Mouse (Mus musculus): ENCODE results near the gene H2-Ab1. TPM values are rescaled to one million over a fixed set of nuclear protein-coding genes. Genes with fewer than 3 reads are reported as not detected.

Gene H2-Ab1
- total RNA-seq, 1 experiment = 1.9 TPM

GRCm38 (mm10) chr17:34210599-34210998, 46.9 kb upstream of the H2-Ab1 start:
- Histone ChIP-seq H3K36me3 (ENCODE audit: control insufficient read depth, insufficient read depth, low read length, poor library complexity, severe bottlenecking) (no peaks in the 10 kb centered on the region), H3K4me1 (ENCODE audit: control insufficient read depth in 2 of 2, insufficient read depth in 2 of 2, low read length in 2 of 2, poor library complexity in 1 of 2) (peaks cover 0 to 7% of the 10 kb centered on the region in 2 experiments; a peak in 1 of 4 replicates), H3K27ac (ENCODE audit: insufficient read depth, low read depth, low read length, poor library complexity, severe bottlenecking) (no peak overlapping the region), H3K4me3 (ENCODE audit: insufficient read depth in 1 of 2, low read depth in 1 of 2, low read length in 2 of 2, poor library complexity in 1 of 2, severe bottlenecking in 1 of 2) (no peak overlapping the region), H3K9ac (ENCODE audit: insufficient read depth, low read depth, low read length, poor library complexity, severe bottlenecking) (no peak overlapping the region), H3K9me3 (ENCODE audit: control insufficient read depth, insufficient read depth, low read depth, low read length) (no peaks in the 10 kb centered on the region)
- DNase-seq (ENCODE audit: low read depth, low spot score) = no peak
- TF ChIP-seq CHD2 (IDR thresholded peaks at IDR 0.05; ENCODE audit: low read depth, low read length) = no peak
- no peak for TF ChIP-seq HCFC1 (IDR thresholded peaks at IDR 0.05; ENCODE audit: borderline replicate concordance, insufficient read depth, low read length)
- in situ Hi-C loops (cut with MboI; ENCODE audit: low sequenced_read_pairs in 2 of 2, unreplicated experiment in 2 of 2) = no loop called here

- in situ Hi-C loops (cut with MboI; ENCODE audit: low sequenced_read_pairs in 2 of 2, unreplicated experiment in 2 of 2) = no loop called here
- no peak for DNase-seq (ENCODE audit: low read depth, low spot score)
- no peaks in the 10 kb centered on the region; the same call in 1 of the 2 replicates for H3K36me3 ChIP-seq (ENCODE audit: control insufficient read depth, insufficient read depth, low read length, poor library complexity, severe bottlenecking)
- peak overlapping the region in 1 of 2 experiments; percentile 13; a peak in 1 of 4 replicates for H3K4me3 ChIP-seq (ENCODE audit: insufficient read depth in 1 of 2, low read depth in 1 of 2, low read length in 2 of 2, poor library complexity in 1 of 2, severe bottlenecking in 1 of 2)
- no peak for TF ChIP-seq HCFC1 (IDR thresholded peaks at IDR 0.05; ENCODE audit: borderline replicate concordance, insufficient read depth, low read length)
- TF ChIP-seq ZC3H11A (IDR thresholded peaks at IDR 0.05; ENCODE audit: borderline replicate concordance, low read depth, low read length) = no peak
- TF ChIP-seq ZNF384 (IDR thresholded peaks at IDR 0.05; ENCODE audit: low read depth, low read length) = no peak
- no peak for TF ChIP-seq CHD2 (IDR thresholded peaks at IDR 0.05; ENCODE audit: low read depth, low read length)
- 0 out of 2 replicates have a peak, but pooled peaks cover 2% of the 10 kb centered on the region for H3K9me3 ChIP-seq (ENCODE audit: control insufficient read depth, insufficient read depth, low read depth, low read length)
- H3K9ac ChIP-seq (ENCODE audit: insufficient read depth, low read depth, low read length, poor library complexity, severe bottlenecking) = no peak overlapping the region
- peaks cover 0 to 5% of the 10 kb centered on the region in 2 experiments; a peak in 1 of 4 replicates for H3K4me1 ChIP-seq (ENCODE audit: control insufficient read depth in 2 of 2, insufficient read depth in 2 of 2, low read length in 2 of 2, poor library complexity in 1 of 2)
- no peak overlapping the region for H3K27ac ChIP-seq (ENCODE audit: insufficient read depth, low read depth, low read length, poor library complexity, severe bottlenecking)
Measured at GRCm38 (mm10) chr17:34211746-34212365, 45.6 kb upstream of the H2-Ab1 start.

GRCm38 (mm10) chr17:34213936-34214335, 43.6 kb upstream of the H2-Ab1 start:
- Histone ChIP-seq H3K9ac (ENCODE audit: insufficient read depth, low read depth, low read length, poor library complexity, severe bottlenecking) (no peak overlapping the region), H3K4me3 (ENCODE audit: insufficient read depth in 1 of 2, low read depth in 1 of 2, low read length in 2 of 2, poor library complexity in 1 of 2, severe bottlenecking in 1 of 2) (no peak overlapping the region), H3K27ac (ENCODE audit: insufficient read depth, low read depth, low read length, poor library complexity, severe bottlenecking) (no peak overlapping the region), H3K9me3 (ENCODE audit: control insufficient read depth, insufficient read depth, low read depth, low read length) (peaks cover 4% of the 10 kb centered on the region; the same call in 1 of the 2 replicates), H3K4me1 (ENCODE audit: control insufficient read depth in 2 of 2, insufficient read depth in 2 of 2, low read length in 2 of 2, poor library complexity in 1 of 2) (no peaks in the 10 kb centered on the region), H3K36me3 (ENCODE audit: control insufficient read depth, insufficient read depth, low read length, poor library complexity, severe bottlenecking) (no peaks in the 10 kb centered on the region; the same call in none of the 2 replicates)
- TF ChIP-seq HCFC1 (IDR thresholded peaks at IDR 0.05; ENCODE audit: borderline replicate concordance, insufficient read depth, low read length) (no peak), ZC3H11A (IDR thresholded peaks at IDR 0.05; ENCODE audit: borderline replicate concordance, low read depth, low read length) (no peak), MAFK (IDR thresholded peaks at IDR 0.05; ENCODE audit: insufficient read depth, low read depth, low read length) (no peak), ZNF384 (IDR thresholded peaks at IDR 0.05; ENCODE audit: low read depth, low read length) (no peak), CHD2 (IDR thresholded peaks at IDR 0.05; ENCODE audit: low read depth, low read length) (no peak)
- in situ Hi-C loops (cut with MboI; ENCODE audit: low sequenced_read_pairs in 2 of 2, unreplicated experiment in 2 of 2) = no loop called here
- no peak for DNase-seq (ENCODE audit: low read depth, low spot score)

- no peak for TF ChIP-seq MAFK (IDR thresholded peaks at IDR 0.05; ENCODE audit: insufficient read depth, low read depth, low read length)
- no peak for TF ChIP-seq ZNF384 (IDR thresholded peaks at IDR 0.05; ENCODE audit: low read depth, low read length)
- no peak for TF ChIP-seq CHD2 (IDR thresholded peaks at IDR 0.05; ENCODE audit: low read depth, low read length)
- no peak for TF ChIP-seq HCFC1 (IDR thresholded peaks at IDR 0.05; ENCODE audit: borderline replicate concordance, insufficient read depth, low read length)
- no peak for TF ChIP-seq ZC3H11A (IDR thresholded peaks at IDR 0.05; ENCODE audit: borderline replicate concordance, low read depth, low read length)
- H3K4me1 ChIP-seq (ENCODE audit: control insufficient read depth in 2 of 2, insufficient read depth in 2 of 2, low read length in 2 of 2, poor library complexity in 1 of 2) = no peaks in the 10 kb centered on the region
- no peaks in the 10 kb centered on the region; the same call in none of the 2 replicates for H3K36me3 ChIP-seq (ENCODE audit: control insufficient read depth, insufficient read depth, low read length, poor library complexity, severe bottlenecking)
- H3K27ac ChIP-seq (ENCODE audit: insufficient read depth, low read depth, low read length, poor library complexity, severe bottlenecking) = no peak overlapping the region
- no peak overlapping the region for H3K9ac ChIP-seq (ENCODE audit: insufficient read depth, low read depth, low read length, poor library complexity, severe bottlenecking)
- no peak overlapping the region for H3K4me3 ChIP-seq (ENCODE audit: insufficient read depth in 1 of 2, low read depth in 1 of 2, low read length in 2 of 2, poor library complexity in 1 of 2, severe bottlenecking in 1 of 2)
- H3K9me3 ChIP-seq (ENCODE audit: control insufficient read depth, insufficient read depth, low read depth, low read length) = peaks cover 4% of the 10 kb centered on the region; the same call in 1 of the 2 replicates
- in situ Hi-C loops (cut with MboI; ENCODE audit: low sequenced_read_pairs in 2 of 2, unreplicated experiment in 2 of 2) = no loop called here
- no peak for DNase-seq (ENCODE audit: low read depth, low spot score)
Measured at GRCm38 (mm10) chr17:34215176-34215575, 42.3 kb upstream of the H2-Ab1 start.

All from ES-E14 (cell line).